Mouse (Mus musculus) heart, adult 2 months (tissue): ENCODE results near the gene Ncapd2. TPM values are rescaled to one million over a fixed set of nuclear protein-coding genes. Genes with fewer than 3 reads are reported as not detected.

Experiments
- DNase-seq, 2 experiments: peaks; one replicate each; pipeline ENCODE4 v3.0.0; 2021
- H3K27ac ChIP-seq: fragments of 200-600 bp; 2 replicates; pipeline ENCODE4 v1.8.1; 2022
- H3K27me3 ChIP-seq: fragments of 200-500 bp; 2 replicates; pipeline ENCODE4 v1.6.1; 2012; ENCODE audit warnings: mild to moderate bottlenecking, low read length, inconsistent platforms, mixed read lengths; ENCODE audit not compliant: control insufficient read depth, insufficient read depth
- H3K36me3 ChIP-seq: fragments of 200-500 bp; 2 replicates; pipeline ENCODE4 v1.6.1; 2012; ENCODE audit warnings: low read length, inconsistent platforms; ENCODE audit not compliant: control insufficient read depth, insufficient read depth
- H3K4me1 ChIP-seq: fragments of 200-500 bp; 2 replicates; pipeline ENCODE4 v1.6.1; 2011; ENCODE audit warnings: low read length; ENCODE audit not compliant: control insufficient read depth, insufficient read depth
- H3K4me3 ChIP-seq: fragments of 200-600 bp; 2 replicates; pipeline ENCODE4 v1.8.1; 2022
- H3K79me2 ChIP-seq: fragments of 200-500 bp; replicated peaks from 2 replicates; pipeline ENCODE4 v1.6.1; 2012; ENCODE audit warnings: mild to moderate bottlenecking, inconsistent platforms, low read length, moderate library complexity, mixed read lengths; ENCODE audit not compliant: control insufficient read depth, insufficient read depth
- H3K9ac ChIP-seq: fragments of 200-500 bp; 2 replicates; pipeline ENCODE4 v1.6.1; 2012; ENCODE audit warnings: low read depth, mild to moderate bottlenecking, control low read depth, inconsistent platforms, low read length, mixed read lengths
- CTCF ChIP-seq: fragments of 200-600 bp; IDR thresholded peaks from 2 replicates; pipeline ENCODE4 v1.8.1; 2022; ENCODE audit warnings: antibody characterized with exemption, mild to moderate bottlenecking, moderate library complexity
- EP300 ChIP-seq: fragments of 200-500 bp; IDR thresholded peaks from 2 replicates; pipeline ENCODE4 v1.6.1; 2011; ENCODE audit warnings: low read depth, low read length, control low read depth; ENCODE audit not compliant: insufficient read depth
- POLR2A ChIP-seq: fragments of 200-500 bp; IDR thresholded peaks from 2 replicates; pipeline ENCODE4 v1.6.1; 2011; ENCODE audit warnings: mild to moderate bottlenecking, low read depth, low read length, control low read depth; ENCODE audit not compliant: insufficient read depth
- WGBS: fragments of 180-500 bp; shearing (Covaris S2); methylation state at CpG from one replicate; pipeline ENCODE4 v1.1.7; 2018; 5-methylcytosine and 5-hydroxymethylcytosine counted together
- intact Hi-C: fragments of 180-260 bp; cut with DNase I; formaldehyde crosslinking; loops from one replicate; pipeline ENCODE4 v1.15.1; 2025
- long read RNA-seq: library from polyadenylated mRNA; stranded (forward); transcript quantifications from one replicate; pipeline ENCODE4 v2.0.0, GENCODE M21; 2021
- polyA plus RNA-seq: library from polyadenylated mRNA; depleted of rRNA; stranded (reverse); fragments of >200 nt; gene quantifications from 2 replicates; pipeline ENCODE4 v1.2.3, GENCODE M21; 2012; rRNA removed
- total RNA-seq, 2 experiments: library from RNA; stranded (reverse); gene quantifications; 2 replicates each; pipeline ENCODE4 v1.2.3; 2021

Ncapd2 gene
- total RNA-seq (10 to 100 TPM; 17.6 TPM), polyA plus RNA-seq (34.0 and 40.2 TPM in 2 replicates)
- long read RNA-seq, full-length matches to known transcripts: 3 of 12 reads
- long read RNA-seq, partial matches to known transcripts: 7 of 12 reads
- long read RNA-seq, other reads (novel, unspliced or antisense): 2 of 12 reads

DNA sequence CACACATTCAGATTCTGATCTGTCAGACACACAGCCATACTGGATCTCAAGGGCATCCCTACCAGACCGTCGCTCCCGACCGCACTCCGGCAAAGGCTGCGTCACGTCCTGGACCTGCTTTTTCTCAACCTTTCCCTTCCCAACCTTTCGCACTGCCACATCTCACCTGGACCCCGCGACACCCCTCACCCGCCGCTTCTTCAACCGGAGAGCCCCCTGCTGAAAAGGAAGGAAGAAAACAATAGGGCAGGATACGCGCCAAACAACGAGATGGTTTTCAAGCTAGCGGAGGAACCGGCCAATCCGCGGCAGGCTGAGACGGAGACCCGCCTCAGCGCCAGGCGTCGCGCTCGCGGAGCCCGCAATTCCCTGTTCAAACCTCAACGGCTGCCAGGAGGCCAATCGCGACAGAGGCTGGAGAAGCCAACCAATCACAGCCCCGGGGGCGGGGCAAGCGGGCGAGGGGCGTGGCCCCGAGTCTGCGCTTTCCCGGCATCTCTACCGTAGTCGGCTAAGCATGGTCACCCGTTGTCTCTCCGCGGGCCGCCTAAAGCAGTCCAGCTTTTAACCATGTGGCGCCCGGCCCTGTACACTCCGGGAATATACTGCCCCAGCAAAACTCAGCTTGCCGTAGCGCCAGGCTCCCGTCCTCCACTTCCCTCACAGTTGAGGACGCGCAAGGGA lies at the start of gene Ncapd2, which contains the start of gene Mrpl51:
Ncapd2 (minus strand) TSS at position 370 of the 684 bp plus-strand sequence.
Mrpl51 (plus strand) TSS at position 470 of the 684 bp plus-strand sequence.
- intact Hi-C loops: loop anchor here (2.0 kb wide), 2 partner anchors 21 to 23 kb away; partner anchors contain the start of gene Vamp1
- peak; percentile 97 for DNase-seq
- peaks cover 9% of the 10 kb centered on the region for H3K36me3 ChIP-seq
- H3K27ac ChIP-seq: peak within 1 kb of the TSS; percentile 97
- H3K79me2 ChIP-seq: no peaks in the 10 kb centered on the region
- peak within 1 kb of the TSS; percentile 67 for H3K4me3 ChIP-seq
- TF ChIP-seq POLR2A (no peak), CTCF (peak; percentile 49)
- no peaks in the 10 kb centered on the region for H3K27me3 ChIP-seq
- under 1% methylated on average over 54 of the region's 54 CpGs for WGBS
- peak within 1 kb of the TSS; percentile 77 for H3K9ac ChIP-seq
- peaks cover 3% of the 10 kb centered on the region for H3K4me1 ChIP-seq

DNA sequence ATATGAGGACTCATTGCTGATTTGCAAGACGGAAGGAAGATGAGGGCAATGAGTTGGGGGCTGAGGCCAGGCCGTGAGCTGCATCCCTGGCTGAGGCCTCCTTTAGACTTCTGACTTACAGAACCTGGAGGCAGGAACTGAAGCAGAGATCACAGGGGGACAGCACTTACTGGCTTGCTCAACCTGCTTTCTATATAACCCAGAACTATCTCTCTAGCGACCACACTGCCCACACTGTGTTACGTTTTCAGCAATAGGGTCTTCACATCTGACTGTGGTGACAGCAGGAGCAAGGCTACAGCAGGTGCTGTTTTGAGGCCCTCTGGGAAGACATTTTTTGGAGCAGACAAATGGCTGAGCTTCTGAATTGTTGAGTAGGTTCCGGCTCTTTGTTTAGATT lies 49.1 kb upstream of the Ncapd2 start:
- TF ChIP-seq EP300: no peak
- no peak for TF ChIP-seq POLR2A
- no peak for TF ChIP-seq CTCF

DNA sequence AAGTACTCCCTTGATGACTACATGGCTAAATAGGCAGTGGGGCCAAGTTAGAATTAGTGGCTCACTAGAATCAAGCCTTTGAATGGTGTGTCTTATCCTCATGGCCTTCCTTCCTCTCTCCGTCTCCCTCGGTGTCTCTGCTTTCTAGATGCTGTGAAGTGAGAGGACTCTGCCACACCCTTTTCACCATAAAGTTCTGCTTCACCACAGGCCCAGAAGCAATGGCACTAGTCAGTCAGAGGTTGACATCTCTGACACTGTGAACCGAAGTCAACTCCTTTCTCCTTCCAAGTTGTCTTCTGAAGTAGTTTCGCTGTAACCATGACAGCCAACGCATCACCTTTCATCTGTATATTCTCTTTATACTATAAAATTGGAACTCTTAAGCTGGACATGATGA lies 48.0 kb upstream of the Ncapd2 start:
- Histone ChIP-seq H3K4me3 (no peak overlapping the region), H3K36me3 (no peaks in the 10 kb centered on the region), H3K27ac (no peak overlapping the region), H3K9ac (no peak overlapping the region), H3K4me1 (no peaks in the 10 kb centered on the region), H3K27me3 (no peaks in the 10 kb centered on the region), H3K79me2 (no peaks in the 10 kb centered on the region)
- intact Hi-C loops: no loop called here
- TF ChIP-seq CTCF (no peak), EP300 (no peak)
- DNase-seq: no peak
- 89% methylated on average over 5 of the region's 5 CpGs for WGBS

More for the DNA sequence above, 49.1 kb upstream of the Ncapd2 start:
- Histone ChIP-seq H3K79me2 (no peaks in the 10 kb centered on the region), H3K4me1 (no peaks in the 10 kb centered on the region), H3K4me3 (no peak overlapping the region), H3K9ac (no peak overlapping the region), H3K27me3 (no peaks in the 10 kb centered on the region), H3K27ac (no peak overlapping the region), H3K36me3 (no peaks in the 10 kb centered on the region)
- no peak for DNase-seq
- 89% methylated on average over 5 of the region's 5 CpGs for WGBS
- intact Hi-C loops: no loop called here

DNA sequence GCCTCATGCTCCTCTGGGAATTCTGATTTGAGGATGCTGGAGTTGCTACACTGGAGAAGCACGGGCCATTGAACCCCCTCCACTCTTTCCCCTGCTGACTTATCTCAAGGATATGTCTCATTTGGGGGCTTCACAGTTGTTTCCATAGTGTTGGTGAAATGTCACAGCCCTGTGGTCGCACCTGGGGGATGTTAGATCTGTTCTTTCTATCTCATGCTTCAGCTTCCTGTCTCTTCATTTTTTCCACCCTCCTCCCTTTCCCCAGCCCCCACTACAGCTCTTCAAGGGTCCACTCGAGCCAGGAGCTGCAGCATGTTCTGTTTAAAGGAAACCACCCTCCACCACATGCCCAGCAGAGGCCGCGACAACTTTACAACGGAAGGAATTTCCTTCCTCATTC lies 46.9 kb upstream of the Ncapd2 start:
- H3K36me3 ChIP-seq: no peaks in the 10 kb centered on the region
- no peak overlapping the region for H3K27ac ChIP-seq
- intact Hi-C loops: no loop called here
- no peaks in the 10 kb centered on the region for H3K79me2 ChIP-seq
- TF ChIP-seq CTCF: no peak
- no peak for TF ChIP-seq POLR2A
- TF ChIP-seq EP300: no peak
- H3K9ac ChIP-seq: no peak overlapping the region
- H3K4me1 ChIP-seq: peaks cover 7% of the 10 kb centered on the region
- 24% methylated on average over 6 of the region's 6 CpGs for WGBS
- H3K27me3 ChIP-seq: no peaks in the 10 kb centered on the region
- no peak for DNase-seq
- H3K4me3 ChIP-seq: no peak overlapping the region

DNA sequence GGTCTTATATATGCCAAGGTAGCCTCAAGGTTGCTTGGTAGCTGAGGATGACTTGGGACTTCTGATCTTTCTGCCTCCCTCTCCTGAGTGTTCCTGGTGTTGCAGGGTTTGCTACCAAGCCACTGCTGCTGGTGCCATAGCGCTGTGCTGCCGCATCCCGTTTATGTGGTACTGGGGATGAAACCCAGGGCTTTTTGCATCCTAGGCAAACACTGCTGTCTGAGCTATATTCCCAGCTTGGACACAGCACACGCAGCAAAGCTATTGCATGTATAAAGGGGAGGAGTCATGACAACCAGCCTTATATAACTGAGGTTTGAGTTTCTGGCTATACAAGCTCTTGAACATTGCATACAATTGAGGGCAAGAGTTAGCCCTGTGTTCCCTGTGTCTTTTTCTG lies 45.9 kb upstream of the Ncapd2 start:
- Histone ChIP-seq H3K27ac (no peak overlapping the region), H3K4me3 (no peak overlapping the region), H3K4me1 (peaks cover 7% of the 10 kb centered on the region), H3K79me2 (no peaks in the 10 kb centered on the region), H3K9ac (no peak overlapping the region), H3K36me3 (no peaks in the 10 kb centered on the region), H3K27me3 (no peaks in the 10 kb centered on the region)
- 80% methylated on average over 4 of the region's 4 CpGs for WGBS
- intact Hi-C loops: no loop called here
- TF ChIP-seq POLR2A: no peak
- no peak for TF ChIP-seq EP300
- no peak for TF ChIP-seq CTCF
- DNase-seq: no peak

DNA sequence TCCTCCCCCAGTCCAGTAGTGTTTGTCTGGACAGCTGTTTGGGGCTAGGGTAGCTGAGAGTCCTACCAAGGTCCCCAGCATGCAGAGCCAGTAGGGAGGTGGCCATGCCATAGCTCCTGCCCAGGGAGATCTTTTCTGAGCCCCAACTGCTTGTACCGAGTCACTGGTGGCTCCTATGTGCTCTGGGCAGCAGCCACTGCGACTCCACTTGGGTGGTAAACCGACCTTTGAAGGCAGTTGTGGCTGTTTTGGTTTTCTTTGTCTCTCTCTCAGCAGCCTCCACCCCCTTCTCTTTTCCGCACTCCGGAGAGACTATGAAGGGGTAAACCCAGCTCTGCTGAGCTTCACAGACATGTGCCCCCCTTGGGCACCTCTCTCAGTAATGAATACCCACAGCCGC lies 45.3 kb upstream of the Ncapd2 start, which contains the start of gene Cd27:
Cd27 (minus strand) TSS at position 229 of the 400 bp plus-strand sequence.
- intact Hi-C loops: no loop called here
- H3K4me3 ChIP-seq: no peak within 1 kb of the TSS
- TF ChIP-seq EP300 (no peak), POLR2A (no peak)
- peaks cover 11% of the 10 kb centered on the region for H3K4me1 ChIP-seq
- DNase-seq: no peak
- WGBS: 71% methylated on average over 6 of the region's 6 CpGs
- no peak within 1 kb of the TSS for H3K9ac ChIP-seq
- no peaks in the 10 kb centered on the region for H3K79me2 ChIP-seq
- no peaks in the 10 kb centered on the region for H3K27me3 ChIP-seq
- no peaks in the 10 kb centered on the region; the same call in 1 of the 2 replicates for H3K36me3 ChIP-seq
- H3K27ac ChIP-seq: no peak within 1 kb of the TSS
